Mouse (Mus musculus) myocyte (in vitro differentiated cells): ENCODE data around the gene Lcn2. TPM values are rescaled to one million over a fixed set of nuclear protein-coding genes. Genes with fewer than 3 reads are reported as not detected.

ENCODE experiments used
- H3K27me3 ChIP-seq: one replicate; pipeline ENCODE4 v1.6.1; 2011; ENCODE audit not compliant: control insufficient read depth, insufficient read depth, insufficient read length
- H3K36me3 ChIP-seq: one replicate; pipeline ENCODE4 v1.6.1; 2011; ENCODE audit not compliant: control insufficient read depth, insufficient read depth
- H3K4me2 ChIP-seq: one replicate; pipeline ENCODE4 v1.6.1; 2011; ENCODE audit warnings: low read depth, control low read depth
- H3K4me3 ChIP-seq: one replicate; pipeline ENCODE4 v1.5.1; 2011; ENCODE audit warnings: mild to moderate bottlenecking, control low read depth, moderate library complexity
- H3K79me2 ChIP-seq: one replicate; pipeline ENCODE4 v1.6.1; 2011; ENCODE audit not compliant: control insufficient read depth, insufficient read depth
- H3ac ChIP-seq: one replicate; pipeline ENCODE4 v1.6.1; 2011; ENCODE audit not compliant: control insufficient read depth, insufficient read length
- CEBPB ChIP-seq: IDR thresholded peaks from 2 replicates; pipeline ENCODE4 v1.6.1; 2011; ENCODE audit warnings: mild to moderate bottlenecking, moderate library complexity; ENCODE audit not compliant: poor library complexity, insufficient read depth, severe bottlenecking
- E2F4 ChIP-seq: IDR thresholded peaks from one replicate; pipeline ENCODE4 v1.6.1; 2011; ENCODE audit warnings: mild to moderate bottlenecking, control low read depth, moderate library complexity; ENCODE audit not compliant: insufficient read depth
- MAX ChIP-seq: IDR thresholded peaks from one replicate; pipeline ENCODE4 v1.6.1; 2011; ENCODE audit warnings: low read depth, mild to moderate bottlenecking, control low read depth
- MYOD1 ChIP-seq, 3 experiments: IDR thresholded peaks; one replicate each; pipeline ENCODE4 v1.6.1; 2011; ENCODE audit warnings: control low read depth in 2 of 3, low read depth in 2 of 3, mild to moderate bottlenecking in 2 of 3, moderate library complexity in 1 of 3; ENCODE audit not compliant: insufficient read length in 2 of 3, control insufficient read depth in 1 of 3
- MYOG ChIP-seq, 3 experiments: IDR thresholded peaks; one replicate each; pipeline ENCODE4 v1.6.1; 2011; ENCODE audit warnings: control low read depth in 2 of 3, low read depth in 2 of 3, mild to moderate bottlenecking in 2 of 3; ENCODE audit not compliant: insufficient read length in 2 of 3, control insufficient read depth in 1 of 3, insufficient read depth in 1 of 3
- POLR2A ChIP-seq: IDR thresholded peaks from one replicate; pipeline ENCODE4 v1.6.1; 2011; ENCODE audit warnings: low read depth, mild to moderate bottlenecking, control low read depth, moderate library complexity; ENCODE audit not compliant: insufficient read length
- POLR2AphosphoS2 ChIP-seq: IDR thresholded peaks from one replicate; pipeline ENCODE4 v1.6.1; 2011; ENCODE audit warnings: low read depth, control low read depth; ENCODE audit not compliant: insufficient read length
- REST ChIP-seq: IDR thresholded peaks from one replicate; pipeline ENCODE4 v1.6.1; 2011; ENCODE audit warnings: mild to moderate bottlenecking, control low read depth, moderate library complexity; ENCODE audit not compliant: insufficient read depth, insufficient read length
- SRF ChIP-seq: IDR thresholded peaks from one replicate; pipeline ENCODE4 v1.6.1; 2011; ENCODE audit warnings: low read depth; ENCODE audit not compliant: control insufficient read depth, insufficient read length
- TCF12 ChIP-seq: IDR thresholded peaks from one replicate; pipeline ENCODE4 v1.6.1; 2011; ENCODE audit warnings: mild to moderate bottlenecking, control low read depth; ENCODE audit not compliant: poor library complexity, insufficient read depth, severe bottlenecking
- TCF3 ChIP-seq: IDR thresholded peaks from one replicate; pipeline ENCODE4 v1.6.1; 2011; ENCODE audit warnings: low read depth, control low read depth; ENCODE audit not compliant: insufficient read length
- USF1 ChIP-seq: IDR thresholded peaks from one replicate; pipeline ENCODE4 v1.6.1; 2011; ENCODE audit warnings: low read depth, mild to moderate bottlenecking, control low read depth, moderate library complexity
- polyA plus RNA-seq: library from polyadenylated mRNA; unstranded; fragments of >200 nt; fragmentation: generic; extraction: Trizol; gene quantifications from one replicate; pipeline ENCODE4 v1.2.1, GENCODE M21; 2012; ENCODE audit warnings: missing spikeins

Lcn2 gene
- polyA plus RNA-seq, 1 experiment, result 0.02 TPM

- H3K27me3 ChIP-seq, result no peaks in the 10 kb centered on the region
- H3K4me3 ChIP-seq, result no peak overlapping the region
- H3ac ChIP-seq, result no peak overlapping the region
- no peaks in the 10 kb centered on the region for H3K79me2 ChIP-seq
- TF ChIP-seq MYOG (IDR thresholded peaks at IDR 0.05; ENCODE audit: control insufficient read depth in 1 of 3, insufficient read depth in 1 of 3, insufficient read length in 2 of 3, low read depth in 2 of 3) (peak; percentile 8 to 80 (median 78)), MYOD1 (IDR thresholded peaks at IDR 0.05; ENCODE audit: control insufficient read depth in 1 of 3, insufficient read length in 2 of 3, low read depth in 2 of 3) (peak in 2 of 3 experiments; percentile 82 to 89), REST (no peak), USF1 (no peak), E2F4 (no peak), MAX (no peak), SRF (no peak), TCF12 (no peak), TCF3 (peak; percentile 34), POLR2A (no peak), CEBPB (no peak), POLR2AphosphoS2 (no peak)
- H3K4me2 ChIP-seq, result no peak overlapping the region
- peaks cover 18% of the 10 kb centered on the region for H3K36me3 ChIP-seq
Observed at GRCm38 (mm10) chr2:32413936-32414335, 25.9 kb upstream of the Lcn2 start.

DNA sequence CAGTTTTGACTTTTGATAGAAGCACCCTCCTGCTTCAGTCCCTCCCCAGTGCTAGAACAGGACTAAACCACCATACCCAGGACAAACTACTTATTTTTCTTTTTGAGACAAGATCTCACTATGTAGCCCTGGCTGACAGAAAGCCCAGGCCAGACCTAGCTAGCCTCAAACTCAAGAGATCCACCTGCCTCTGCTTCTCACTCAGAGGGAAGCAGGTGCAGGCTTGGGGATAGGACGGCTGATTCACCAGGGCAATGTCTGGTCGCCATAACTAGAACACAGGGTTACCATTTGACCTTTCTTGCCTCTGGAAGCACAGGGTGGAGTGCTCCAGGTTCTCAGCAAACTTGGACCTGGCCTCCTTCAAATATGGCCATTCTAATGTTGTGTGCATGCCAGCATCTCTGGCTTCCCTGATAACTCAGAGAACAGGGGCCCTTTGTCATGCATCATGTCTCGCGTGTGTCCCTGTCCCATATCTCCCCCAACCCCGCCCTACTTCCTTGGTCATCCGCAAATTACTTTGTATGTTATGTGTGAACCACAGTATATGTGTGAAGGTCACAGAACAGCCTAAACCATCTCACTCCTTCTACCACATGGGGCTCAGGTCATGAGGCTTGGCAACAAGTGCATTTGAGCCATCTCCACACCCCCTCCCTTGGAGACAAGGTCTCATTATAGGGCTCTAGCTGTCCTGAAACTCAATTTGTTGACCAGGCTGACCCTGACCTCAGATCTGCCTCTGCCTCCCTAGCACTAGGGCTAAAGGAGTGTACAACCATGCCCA, 24.9 kb upstream of the Lcn2 start:
- no peak overlapping the region for H3K4me2 ChIP-seq
- H3K79me2 ChIP-seq, result no peaks in the 10 kb centered on the region
- peaks cover 10% of the 10 kb centered on the region for H3K36me3 ChIP-seq
- TF ChIP-seq MYOD1 (IDR thresholded peaks at IDR 0.05; ENCODE audit: control insufficient read depth in 1 of 3, insufficient read length in 2 of 3, low read depth in 2 of 3) (peak in 2 of 3 experiments; percentile 71 to 84), TCF12 (no peak)
- H3K4me3 ChIP-seq, result no peak overlapping the region
- H3ac ChIP-seq, result no peak overlapping the region
- H3K27me3 ChIP-seq, result no peaks in the 10 kb centered on the region

- Histone ChIP-seq H3K36me3 (no peaks in the 10 kb centered on the region), H3K79me2 (no peaks in the 10 kb centered on the region), H3K4me3 (no peak overlapping the region), H3K27me3 (no peaks in the 10 kb centered on the region), H3K4me2 (no peak overlapping the region), H3ac (no peak overlapping the region)
- TF ChIP-seq POLR2AphosphoS2 (no peak), E2F4 (no peak), TCF3 (no peak), MAX (no peak), MYOD1 (IDR thresholded peaks at IDR 0.05; ENCODE audit: control insufficient read depth in 1 of 3, insufficient read length in 2 of 3, low read depth in 2 of 3) (no peak), USF1 (no peak), REST (no peak), CEBPB (no peak), TCF12 (no peak), MYOG (IDR thresholded peaks at IDR 0.05; ENCODE audit: control insufficient read depth in 1 of 3, insufficient read depth in 1 of 3, insufficient read length in 2 of 3, low read depth in 2 of 3) (no peak), POLR2A (no peak), SRF (no peak)
Observed at GRCm38 (mm10) chr2:32411407-32411806, 23.4 kb upstream of the Lcn2 start.

GRCm38 (mm10) chr2:32408429-32409424, 20.7 kb upstream of the Lcn2 start:
- no peak for TF ChIP-seq REST
- TF ChIP-seq MYOG (IDR thresholded peaks at IDR 0.05; ENCODE audit: control insufficient read depth in 1 of 3, insufficient read depth in 1 of 3, insufficient read length in 2 of 3, low read depth in 2 of 3), result no peak
- TF ChIP-seq TCF12, result no peak
- TF ChIP-seq SRF, result no peak
- no peak for TF ChIP-seq E2F4
- no peak for TF ChIP-seq USF1
- TF ChIP-seq MAX, result no peak
- no peak for TF ChIP-seq POLR2AphosphoS2
- H3ac ChIP-seq, result no peak overlapping the region
- H3K36me3 ChIP-seq, result no peaks in the 10 kb centered on the region
- no peak overlapping the region for H3K4me2 ChIP-seq
- no peak overlapping the region for H3K4me3 ChIP-seq
- no peaks in the 10 kb centered on the region for H3K27me3 ChIP-seq
- no peaks in the 10 kb centered on the region for H3K79me2 ChIP-seq
